Mouse (Mus musculus): Measurements from ENCODE around the gene Irak2.

DNA sequence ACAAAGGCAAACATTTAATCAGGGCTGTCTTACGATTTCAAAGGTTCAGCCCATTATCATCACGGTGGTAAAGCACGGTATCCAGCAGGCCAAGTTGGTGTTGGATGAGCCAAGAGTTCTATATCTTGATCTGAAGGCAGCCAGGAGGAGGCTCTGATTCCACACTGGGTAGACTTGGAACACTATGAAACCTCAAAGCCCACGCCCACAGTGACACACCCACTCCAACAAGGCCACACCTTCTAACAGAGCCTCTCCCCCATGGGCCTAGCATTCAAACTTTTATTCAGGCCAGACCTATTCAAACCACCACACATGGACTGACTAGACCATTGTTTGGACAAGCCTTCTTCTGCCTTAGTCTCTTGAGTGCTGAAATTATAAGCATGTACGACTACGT lies 35.4 kb upstream of the Irak2 start:
- TF ChIP-seq CTCF (IDR thresholded peaks at IDR 0.05; ENCODE audit: control insufficient read depth, insufficient read depth, insufficient read length) = no peak
- TF ChIP-seq MAX (IDR thresholded peaks at IDR 0.05) = no peak

Data from C2C12 (cell line).